Mouse (Mus musculus) limb, embryonic 10.5 days (tissue): ENCODE results near the gene Gm28374. TPM values are rescaled to one million over a fixed set of nuclear protein-coding genes. Genes with fewer than 3 reads are reported as not detected.

Experiments
- microRNA-seq: library from miRNA; unstranded; fragments of <30 nt; microRNA quantifications from one replicate; pipeline ENCODE4, GENCODE M21; 2017
- polyA plus RNA-seq: library from polyadenylated mRNA; unstranded; fragments of >200 nt; fragmentation: Nextera tagmentation; extraction: Ambion mirVana; gene quantifications from 2 replicates; pipeline ENCODE4 v1.2.1, GENCODE M21; 2016

The Gm28374 gene
- polyA plus RNA-seq, 1 experiment from 2014 or later, result 1.6 TPM

Small RNA genes lying within 50 kb of the gene (microRNA-seq; reads per million reads assigned to microRNA genes)
- gene Mir6988, result not detected

Other genes starting within 250 kb of the Gm28374 start
- 43.5 and 48.7 TPM in 2 replicates for gene Frmd8, start 207.0 kb downstream of the Gm28374 start, polyA plus RNA-seq
- gene Slc25a45, start 204.4 kb downstream of the Gm28374 start, polyA plus RNA-seq, result 1.8 TPM in 2 replicates
- gene Tigd3, start 188.1 kb downstream of the Gm28374 start, polyA plus RNA-seq, result 5.2 and 5.9 TPM in 2 replicates
- gene Dpf2, start 169.2 kb downstream of the Gm28374 start, polyA plus RNA-seq, result 223 and 240 TPM in 2 replicates
- 1.3 and 1.7 TPM in 2 replicates for gene Cdc42ep2, start 157.4 kb downstream of the Gm28374 start, polyA plus RNA-seq
- 125 and 130 TPM in 2 replicates for gene Pola2, start 118.1 kb downstream of the Gm28374 start, polyA plus RNA-seq
- not detected in 2 replicates for gene Slc22a20, start 96.1 kb downstream of the Gm28374 start, polyA plus RNA-seq
- gene Capn1, start 66.4 kb downstream of the Gm28374 start, polyA plus RNA-seq, result 2.0 and 2.4 TPM in 2 replicates
- 36.9 and 38.6 TPM in 2 replicates for gene Syvn1, start 35.7 kb downstream of the Gm28374 start, polyA plus RNA-seq
- 90.3 and 91.4 TPM in 2 replicates for gene Mrpl49, start 24.5 kb downstream of the Gm28374 start, polyA plus RNA-seq
- gene Fau, start 24.4 kb downstream of the Gm28374 start, polyA plus RNA-seq, result 820 and 955 TPM in 2 replicates
- 35.2 and 36.1 TPM in 2 replicates for gene Znhit2, start 21.1 kb downstream of the Gm28374 start, polyA plus RNA-seq
- gene Tm7sf2, start 13.9 kb downstream of the Gm28374 start, polyA plus RNA-seq, result 24.4 and 28.8 TPM in 2 replicates
- gene Vps51, start 5.0 kb downstream of the Gm28374 start, polyA plus RNA-seq, result 62.1 and 75.7 TPM in 2 replicates
- not detected in 2 replicates for gene Tmem262, start 2.2 kb downstream of the Gm28374 start, polyA plus RNA-seq
- 74.3 and 85.4 TPM in 2 replicates for gene Zfpl1, start 2.7 kb upstream of the Gm28374 start, polyA plus RNA-seq
- 70.6 and 76.4 TPM in 2 replicates for gene Cdca5, start 2.7 kb upstream of the Gm28374 start, polyA plus RNA-seq
- 0.56 and 0.89 TPM in 2 replicates for gene AC131692.1, start 12.2 kb upstream of the Gm28374 start, polyA plus RNA-seq
- gene Naaladl1, start 23.5 kb upstream of the Gm28374 start, polyA plus RNA-seq, result 0.54 and 0.75 TPM in 2 replicates
- gene Sac3d1, start 36.4 kb upstream of the Gm28374 start, polyA plus RNA-seq, result 65.4 and 73.3 TPM in 2 replicates
- gene Snx15, start 46.0 kb upstream of the Gm28374 start, polyA plus RNA-seq, result 25.7 and 28.7 TPM in 2 replicates
- not detected in 2 replicates for gene Batf2, start 58.7 kb upstream of the Gm28374 start, polyA plus RNA-seq
- gene Arl2, start 59.3 kb upstream of the Gm28374 start, polyA plus RNA-seq, result 97.0 and 112 TPM in 2 replicates
- not detected in 2 replicates for gene Majin, start 102.1 kb upstream of the Gm28374 start, polyA plus RNA-seq
- gene Gpha2, start 144.1 kb upstream of the Gm28374 start, polyA plus RNA-seq, result 0.97 and 2.1 TPM in 2 replicates
- gene Ppp2r5b, start 153.6 kb upstream of the Gm28374 start, polyA plus RNA-seq, result 16.6 and 17.2 TPM in 2 replicates
- 11.4 and 13.0 TPM in 2 replicates for gene Atg2a, start 159.4 kb upstream of the Gm28374 start, polyA plus RNA-seq
- gene Ehd1, start 194.5 kb upstream of the Gm28374 start, polyA plus RNA-seq, result 72.5 and 74.9 TPM in 2 replicates
- gene Cdc42bpg, start 224.2 kb upstream of the Gm28374 start, polyA plus RNA-seq, result 0.15 and 0.38 TPM in 2 replicates